Mouse (Mus musculus) heart, postnatal 4 days (tissue): ENCODE results near the gene Arhgef3. TPM values are rescaled to one million over a fixed set of nuclear protein-coding genes. Genes with fewer than 3 reads are reported as not detected.

ENCODE experiments used
- DNase-seq: peaks from one replicate; pipeline ENCODE4 v3.0.0; 2021
- total RNA-seq, 2 experiments: library from RNA; stranded (reverse); gene quantifications; 2 replicates each; pipeline ENCODE4 v1.2.3; 2021

The Arhgef3 gene
- total RNA-seq, 2 experiments from 2014 or later = 30.5 to 31.9 TPM

DNA sequence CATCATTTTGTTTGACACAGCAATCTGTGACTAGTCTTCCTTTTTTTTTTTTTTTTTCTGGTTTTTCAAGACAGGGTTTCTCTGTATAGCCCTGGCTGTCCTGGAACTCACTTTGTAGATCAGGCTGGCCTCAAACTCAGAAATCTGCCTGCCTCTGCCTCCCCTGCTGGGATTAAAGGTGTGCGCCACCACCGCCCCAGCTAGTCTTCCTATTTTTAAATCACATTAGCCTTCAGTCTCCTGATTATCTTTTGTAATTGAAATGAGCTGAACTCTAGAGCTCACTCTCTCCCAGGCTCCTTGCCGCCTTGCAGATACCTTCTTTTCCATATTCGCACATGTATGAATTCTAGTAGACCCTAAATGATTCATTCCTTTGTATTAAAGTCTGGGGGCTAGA lies 234.0 kb downstream of the Arhgef3 start:
- no peak for DNase-seq

DNA sequence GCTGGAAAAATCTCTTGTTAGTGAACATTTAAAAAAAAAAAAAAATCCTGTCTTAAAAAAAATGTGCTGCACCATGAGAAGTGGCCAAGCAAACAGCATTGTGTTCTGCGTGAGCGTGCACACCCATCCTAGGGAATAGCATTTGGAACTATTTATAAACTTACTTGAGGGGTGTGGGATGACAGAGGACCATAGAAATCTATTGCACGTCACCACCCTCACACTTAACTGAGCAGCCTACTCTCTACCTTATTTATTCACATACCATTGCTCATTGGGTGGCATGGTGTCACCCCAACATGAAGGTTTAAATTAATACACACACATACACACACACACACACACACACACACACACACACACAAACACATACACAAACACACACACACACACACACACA lies 234.4 kb downstream of the Arhgef3 start:
- DNase-seq = no peak

DNA sequence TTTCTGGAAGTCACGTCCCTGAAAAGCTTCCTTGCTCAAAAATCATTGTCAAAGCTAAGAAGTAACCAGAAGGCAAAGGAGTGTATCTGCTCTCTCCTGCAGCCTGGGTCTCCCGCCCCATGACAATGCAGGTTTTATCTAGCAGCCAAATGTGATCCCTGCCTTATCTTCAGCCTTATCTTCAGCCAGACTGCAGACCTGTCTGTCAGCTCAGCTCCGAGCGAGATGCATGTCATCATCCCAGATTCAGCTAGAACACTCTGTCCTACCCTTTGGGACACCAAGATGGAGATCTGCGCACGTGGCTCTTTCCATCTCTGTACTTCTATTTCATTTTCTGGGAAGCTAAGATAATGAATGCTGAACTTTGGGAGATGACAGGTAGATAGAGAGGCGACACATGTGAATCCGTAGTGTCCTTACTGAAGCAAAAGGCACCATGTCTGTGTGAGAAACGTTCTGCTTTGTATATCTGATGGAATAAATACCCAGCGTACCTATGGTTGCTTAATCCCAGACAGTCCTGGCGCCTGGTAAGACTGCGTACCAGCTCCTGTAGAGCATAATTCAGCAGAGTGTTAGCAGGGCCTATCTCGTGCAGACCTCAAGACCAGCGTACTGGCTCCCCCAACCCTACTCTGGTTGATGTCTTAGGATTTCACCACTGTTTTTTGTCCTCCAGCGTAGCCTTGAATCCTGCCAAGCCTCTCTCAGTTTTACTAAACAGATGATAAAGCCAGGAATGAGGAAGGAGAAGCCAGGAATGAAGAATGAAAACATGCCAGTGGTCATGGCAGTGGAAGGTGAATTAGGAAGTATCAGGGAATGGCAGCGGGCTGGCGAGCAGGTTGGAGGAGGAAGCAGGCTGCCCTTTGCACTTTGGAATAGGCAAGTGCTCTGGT lies 235.4 kb downstream of the Arhgef3 start:
- DNase-seq = no peak

DNA sequence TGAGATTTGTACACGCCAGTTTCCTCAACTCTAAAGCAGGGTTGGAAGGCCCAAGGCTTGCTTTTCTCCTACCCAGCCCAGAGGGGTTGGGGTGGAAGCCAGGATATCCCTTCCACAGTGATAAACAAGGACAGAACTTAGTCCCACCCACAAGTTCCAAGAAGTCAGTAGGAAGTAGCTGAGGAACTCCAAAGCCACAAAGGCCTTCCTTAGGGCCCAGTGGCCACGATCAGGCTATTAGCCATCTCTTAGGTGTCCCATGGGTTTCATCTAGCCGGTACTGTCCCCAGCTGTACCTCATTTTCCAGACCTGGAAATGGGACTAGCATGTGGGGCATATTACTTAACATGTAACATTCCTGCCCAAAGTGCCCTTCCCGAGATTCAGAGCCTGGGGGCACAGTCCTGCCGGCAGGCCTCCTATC lies 236.4 kb downstream of the Arhgef3 start:
- DNase-seq = peak; percentile 40

DNA sequence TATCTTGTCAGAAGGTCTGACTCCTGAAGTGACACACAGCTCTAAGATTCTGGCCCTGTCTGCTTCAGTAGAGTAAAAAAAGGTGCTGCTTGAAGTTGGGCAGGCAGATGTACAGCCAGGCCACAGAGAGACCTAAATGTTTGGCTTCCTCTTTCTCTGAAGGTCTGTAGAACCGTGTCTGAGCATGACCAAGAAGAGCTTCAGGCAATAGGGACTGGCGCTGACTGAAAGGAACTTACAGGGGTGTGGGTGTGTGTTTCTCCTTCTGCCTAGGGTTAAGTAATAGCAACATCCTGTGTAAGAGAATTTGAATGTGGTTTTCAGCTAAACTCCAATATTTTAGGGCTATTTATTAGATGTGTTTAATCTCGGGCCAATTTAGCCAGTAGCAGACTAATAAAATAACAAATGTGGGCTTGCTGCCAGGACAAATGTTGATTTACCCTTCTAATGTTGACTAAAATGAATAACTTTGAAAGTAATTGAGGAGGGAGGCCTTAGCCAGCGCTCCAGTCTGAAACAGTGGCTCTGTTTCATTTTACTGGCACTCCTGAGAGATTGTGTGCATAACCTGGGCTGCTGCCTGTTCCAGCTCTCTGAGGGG lies 236.9 kb downstream of the Arhgef3 start:
- DNase-seq = peak; percentile 36

DNA sequence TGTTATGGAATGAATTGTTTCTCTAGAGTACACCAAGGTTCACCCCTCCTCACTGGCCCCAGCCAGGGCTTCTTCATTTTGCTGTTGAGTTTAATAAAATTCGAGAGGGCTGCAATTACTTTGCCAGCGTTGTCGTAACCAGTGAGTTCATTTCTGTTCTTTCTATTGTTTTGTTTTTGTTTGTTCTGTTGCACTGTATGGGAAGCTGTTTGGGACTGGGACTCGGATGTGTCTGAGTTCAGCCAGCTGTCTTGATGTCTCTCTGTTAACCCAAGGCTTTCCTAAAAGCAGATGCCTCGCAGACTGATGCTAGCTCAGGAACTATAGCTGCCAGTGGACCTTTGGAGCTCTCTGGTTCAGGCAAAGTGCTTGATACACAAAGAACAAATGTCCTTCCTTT lies 237.8 kb downstream of the Arhgef3 start:
- no peak for DNase-seq

DNA sequence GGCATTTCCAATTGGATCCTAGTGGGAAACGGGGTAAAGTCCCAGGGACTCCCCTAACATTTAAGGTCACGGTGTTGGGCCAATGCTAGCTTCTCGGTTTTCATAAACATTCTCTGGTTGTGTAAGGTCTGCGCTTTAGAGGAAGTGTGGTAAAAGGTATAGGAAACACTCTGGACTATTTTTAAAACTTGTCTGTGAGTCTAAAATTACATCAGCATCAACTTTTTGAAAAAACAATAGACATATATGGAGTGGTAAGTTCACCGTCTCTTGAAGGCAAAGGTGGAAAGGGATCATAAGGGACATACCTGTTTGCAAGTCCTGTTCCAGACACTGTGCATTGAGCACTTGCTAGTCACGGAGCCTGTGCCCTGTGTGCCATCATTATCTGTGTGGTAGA lies 240.5 kb downstream of the Arhgef3 start:
- DNase-seq = no peak

DNA sequence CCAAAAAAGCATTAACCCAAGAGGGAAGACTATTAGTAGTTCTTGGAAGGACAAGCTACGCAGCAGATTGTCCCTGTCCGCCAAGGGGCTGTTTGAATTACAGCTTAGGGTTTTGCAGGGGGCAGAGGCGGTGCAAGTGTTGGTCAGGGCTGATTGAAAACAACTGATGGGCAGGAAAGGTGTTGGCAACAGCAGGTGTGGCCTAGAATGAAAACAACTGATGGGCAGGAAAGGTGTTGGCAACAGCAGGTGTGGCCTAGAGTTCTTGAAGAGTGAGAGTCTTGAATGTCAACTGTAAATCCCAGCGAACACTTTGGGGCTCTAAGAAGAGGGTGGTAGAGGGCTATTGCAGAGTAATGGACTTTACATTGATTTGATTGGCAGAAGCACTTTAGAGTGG lies 241.2 kb downstream of the Arhgef3 start:
- no peak for DNase-seq

DNA sequence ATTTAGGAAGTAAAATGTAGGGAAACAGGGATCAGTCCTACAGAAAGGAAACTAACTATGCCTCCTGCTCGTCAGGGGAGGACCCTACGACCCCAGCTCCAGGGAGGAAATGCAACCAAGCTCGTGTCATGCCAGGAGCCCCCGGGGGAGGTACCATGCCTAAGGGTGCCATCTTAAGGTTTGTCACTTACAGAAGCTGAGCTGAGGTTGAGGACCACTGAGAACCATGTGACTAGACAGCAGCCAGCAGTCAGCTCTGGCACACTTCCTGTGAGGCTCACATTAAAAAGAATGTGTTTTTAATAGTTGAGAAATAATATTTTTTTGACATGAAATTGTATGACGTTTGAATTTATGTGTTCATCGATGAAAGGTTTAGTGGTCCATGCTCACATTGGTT lies 242.4 kb downstream of the Arhgef3 start:
- no peak for DNase-seq

DNA sequence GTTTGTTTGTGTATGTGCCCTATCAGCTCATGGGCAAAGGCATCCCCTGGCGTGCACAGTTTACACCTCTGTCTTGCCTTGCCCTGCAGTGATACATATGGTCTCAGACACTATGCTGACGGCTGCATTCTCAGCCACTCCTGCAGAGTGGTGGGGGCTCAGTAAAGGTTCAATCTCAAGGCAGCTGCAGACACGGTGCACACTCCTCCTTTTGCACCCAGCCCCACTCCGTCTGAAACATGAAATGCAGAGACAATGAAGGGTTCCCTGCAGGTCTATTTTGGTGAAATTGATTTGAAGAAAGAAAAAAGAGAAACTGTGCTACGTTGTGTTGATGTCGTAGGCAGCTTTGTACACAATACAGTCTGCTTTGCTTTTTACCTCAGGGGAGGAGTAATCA lies 243.5 kb downstream of the Arhgef3 start:
- DNase-seq = no peak

DNA sequence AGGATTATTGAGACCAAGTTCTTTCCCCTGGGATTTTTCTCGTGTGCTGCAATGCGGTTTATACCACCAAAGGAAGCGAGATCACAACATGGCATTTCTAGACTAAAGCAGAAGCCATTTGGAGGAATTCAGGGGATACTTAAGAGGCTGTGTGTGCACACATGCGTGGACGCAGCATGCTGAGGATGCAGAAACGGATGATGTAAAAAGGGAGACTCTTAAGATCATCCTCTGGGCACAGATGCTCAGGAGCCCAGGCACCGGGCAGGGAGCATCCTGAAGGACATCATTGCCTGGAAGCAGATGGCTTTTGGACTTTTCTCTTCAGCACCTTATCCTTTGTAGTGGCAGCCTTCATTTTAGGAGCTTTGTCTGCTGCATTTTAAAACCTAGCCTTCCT lies 246.2 kb downstream of the Arhgef3 start:
- DNase-seq = no peak

DNA sequence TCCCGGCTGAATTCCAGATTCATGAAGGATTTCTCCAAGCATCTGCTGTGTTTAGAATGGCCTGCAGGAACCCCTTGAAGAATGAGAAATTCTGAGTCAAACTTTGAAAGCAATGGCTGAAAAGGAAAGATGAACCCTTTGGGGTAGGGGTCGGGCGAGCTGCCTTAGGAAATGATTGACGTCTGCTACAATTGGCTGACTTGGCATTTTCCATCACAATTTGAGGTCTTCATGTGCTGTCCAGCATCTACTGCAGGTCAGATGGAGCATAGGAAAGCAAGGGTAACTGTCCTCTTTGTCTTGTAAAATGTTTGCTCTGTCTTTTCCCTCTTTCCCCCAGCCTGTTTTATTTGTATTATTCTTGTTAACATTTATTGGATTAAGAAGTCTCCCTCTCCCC lies 246.8 kb downstream of the Arhgef3 start:
- no peak for DNase-seq

DNA sequence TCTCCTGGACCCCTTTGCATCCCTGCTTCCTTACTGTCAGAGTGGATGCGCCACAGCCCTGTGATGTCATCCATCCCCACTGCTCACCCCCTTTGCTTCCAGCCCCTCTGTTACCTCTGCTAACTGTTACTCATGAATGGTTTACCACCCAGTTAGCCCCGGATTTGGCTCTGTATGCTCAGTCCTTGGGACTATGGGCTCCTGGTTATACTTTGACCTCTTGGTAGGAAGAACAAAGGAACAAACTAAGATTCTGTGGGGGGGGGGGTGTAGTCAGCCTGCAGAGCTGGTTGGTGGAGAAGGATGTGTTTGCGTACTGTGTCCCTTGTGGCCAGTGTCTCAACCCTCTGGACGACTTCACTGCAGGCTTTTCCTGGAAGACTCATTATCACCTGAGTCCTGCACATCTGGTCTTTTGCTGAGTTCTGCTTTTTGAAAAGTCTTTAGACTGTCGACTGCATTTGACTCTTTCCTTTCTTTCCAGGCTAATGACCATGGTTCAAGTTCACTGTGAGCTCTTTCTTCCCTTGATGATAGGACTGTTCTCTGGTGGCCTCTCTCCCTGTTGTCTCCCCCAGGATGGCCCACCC lies 250.1 kb downstream of the Arhgef3 start:
- DNase-seq = no peak

DNA sequence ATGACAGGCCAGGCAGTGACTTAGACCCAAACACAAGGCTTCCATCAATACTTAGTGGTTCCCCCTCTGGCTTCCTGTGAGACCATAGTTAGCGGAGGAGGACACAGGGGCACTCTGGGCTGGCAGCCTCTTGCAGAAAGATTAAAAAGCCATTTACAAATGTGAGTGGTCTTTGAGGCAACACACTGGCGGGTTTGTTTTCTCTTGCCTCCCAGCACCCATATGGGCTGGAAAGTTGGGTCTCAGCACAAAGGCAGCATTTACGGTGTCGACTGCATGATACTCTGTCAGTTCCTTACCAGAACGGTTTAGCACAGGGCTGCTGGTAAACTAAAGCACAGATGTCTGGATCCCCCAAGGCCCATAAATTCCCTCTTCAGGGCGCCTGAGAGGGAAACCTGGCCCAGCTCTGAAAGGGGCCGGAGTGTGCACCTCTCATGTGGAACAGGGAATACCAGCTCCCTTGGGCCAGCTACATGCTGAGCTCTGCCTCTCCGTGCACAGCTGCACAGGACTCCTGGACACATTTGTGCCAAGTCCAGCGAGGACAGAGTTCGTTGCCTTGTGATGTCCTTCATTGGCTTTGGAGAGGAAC lies 252.5 kb downstream of the Arhgef3 start:
- DNase-seq = no peak

DNA sequence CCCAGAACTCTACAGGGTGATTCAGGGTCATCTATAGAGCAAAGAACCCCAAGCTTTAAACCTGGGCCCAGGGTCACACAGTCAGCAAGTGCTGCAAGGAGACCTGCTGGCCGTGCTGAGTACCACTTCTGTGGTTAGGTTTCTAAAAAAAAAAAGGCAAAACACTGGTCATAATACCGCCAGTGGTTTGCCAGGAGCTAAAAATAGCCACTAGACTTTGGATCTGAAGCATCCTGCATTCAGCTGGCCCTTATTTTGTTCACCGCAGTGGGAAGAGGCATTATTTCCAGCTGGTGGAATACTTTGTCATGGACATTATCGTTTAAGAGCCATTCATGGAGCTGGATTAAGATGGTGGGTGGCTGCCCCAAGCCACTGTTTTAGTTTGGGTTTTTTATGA lies 253.9 kb downstream of the Arhgef3 start:
- DNase-seq = peak; percentile 41

DNA sequence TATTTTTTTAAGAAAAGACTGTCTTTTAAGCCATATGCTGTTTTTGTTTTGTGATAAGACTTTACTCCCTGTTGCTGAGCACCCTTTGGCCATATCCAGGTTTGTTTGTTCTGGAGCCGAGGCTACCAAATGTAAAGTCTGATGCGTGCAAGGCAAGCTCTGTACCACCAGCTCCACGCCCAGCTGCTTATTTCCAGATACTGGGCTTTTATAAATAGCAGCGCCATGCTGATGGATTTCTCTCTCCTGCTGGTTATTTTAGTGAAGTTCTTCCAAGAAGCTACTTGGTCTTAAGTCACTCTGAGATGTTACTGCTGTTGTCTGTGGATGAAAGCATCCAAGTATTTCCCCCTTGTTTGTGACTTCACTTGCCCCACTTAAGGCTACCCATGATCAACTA lies 254.8 kb downstream of the Arhgef3 start:
- DNase-seq = no peak

DNA sequence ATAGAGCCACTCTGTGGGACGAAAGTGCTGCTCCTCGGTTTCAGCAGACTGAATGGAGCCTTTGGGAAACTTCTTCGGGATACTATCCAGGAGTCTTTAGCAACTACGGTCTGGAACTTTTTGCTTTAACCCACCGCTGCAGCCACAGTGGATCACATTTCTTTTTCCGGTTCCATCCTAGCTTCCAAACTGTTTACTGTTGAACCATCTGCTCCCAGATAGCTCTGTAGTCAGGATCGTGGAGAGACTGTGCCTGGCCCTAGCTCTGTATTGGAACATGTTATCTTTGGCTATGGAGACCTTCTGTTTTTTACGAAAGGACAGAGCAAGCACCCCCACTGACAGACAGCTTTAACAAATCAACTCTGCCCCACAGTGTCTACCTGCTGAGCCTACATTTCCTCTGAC lies 257.0 kb downstream of the Arhgef3 start:
- DNase-seq = no peak

DNA sequence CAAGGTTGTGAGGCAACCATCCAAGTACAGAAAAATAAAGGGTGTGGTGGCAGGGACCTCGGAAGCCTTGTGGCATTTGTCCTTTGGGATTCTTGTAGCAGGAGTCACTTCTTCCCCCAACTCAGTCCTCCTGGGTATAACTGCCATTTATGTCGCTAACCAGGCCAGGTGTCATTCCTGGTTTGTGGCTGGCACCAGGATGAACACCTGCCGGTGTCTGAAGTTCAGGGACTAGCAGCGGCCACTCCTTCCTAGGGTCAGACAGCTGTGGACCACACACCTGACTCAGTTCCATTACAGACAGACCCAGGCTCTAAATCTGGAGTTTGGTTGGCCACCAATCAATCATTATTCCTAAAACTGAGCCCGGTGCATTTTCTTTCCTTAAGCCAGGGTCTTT lies 258.8 kb downstream of the Arhgef3 start:
- no peak for DNase-seq

DNA sequence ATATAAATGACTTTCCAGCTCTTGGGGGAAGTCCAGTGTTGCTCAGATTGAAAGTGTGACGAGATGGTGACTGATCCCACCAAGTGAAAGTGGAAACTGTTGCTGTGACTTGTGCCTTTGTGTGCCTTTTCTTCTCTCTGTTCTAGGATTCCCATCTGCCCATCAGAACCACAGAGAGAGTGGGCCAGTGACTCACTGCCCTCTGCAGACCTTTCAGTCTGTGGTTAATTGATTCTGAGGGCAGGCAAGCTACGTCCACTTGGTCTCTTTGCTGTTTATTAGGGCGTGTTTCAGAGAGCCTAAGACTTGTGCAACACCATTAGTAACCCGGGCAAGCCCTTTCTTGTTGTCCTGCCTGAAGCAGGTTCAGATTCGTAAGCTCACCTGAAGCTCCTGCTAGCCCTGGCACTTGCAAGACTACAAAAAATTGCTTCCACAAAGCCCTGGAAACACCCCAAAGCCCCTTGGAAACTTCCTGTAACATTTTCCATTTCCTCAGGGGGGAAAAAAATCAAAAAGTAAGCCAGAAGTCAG lies 261.5 kb downstream of the Arhgef3 start:
- no peak for DNase-seq

DNA sequence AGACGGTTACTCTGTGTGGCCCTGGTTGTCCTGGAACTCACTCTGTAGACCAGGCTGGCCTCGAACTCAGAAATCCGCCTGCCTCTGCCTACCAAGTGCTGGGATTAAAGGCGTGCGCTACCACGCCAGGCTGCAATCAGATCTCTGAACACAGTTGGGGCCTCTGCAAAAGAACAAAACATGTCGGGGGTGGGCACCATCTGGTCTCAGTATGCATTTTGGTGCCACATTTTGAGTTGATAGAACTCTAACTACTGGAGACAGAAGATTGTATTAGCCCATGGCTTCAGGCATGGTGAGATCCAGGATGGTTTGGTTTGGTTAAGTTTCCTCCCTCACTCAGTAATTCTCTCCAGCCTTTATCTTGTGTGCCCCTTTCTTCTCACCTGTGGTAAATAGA lies 264.0 kb downstream of the Arhgef3 start:
- no peak for DNase-seq

DNA sequence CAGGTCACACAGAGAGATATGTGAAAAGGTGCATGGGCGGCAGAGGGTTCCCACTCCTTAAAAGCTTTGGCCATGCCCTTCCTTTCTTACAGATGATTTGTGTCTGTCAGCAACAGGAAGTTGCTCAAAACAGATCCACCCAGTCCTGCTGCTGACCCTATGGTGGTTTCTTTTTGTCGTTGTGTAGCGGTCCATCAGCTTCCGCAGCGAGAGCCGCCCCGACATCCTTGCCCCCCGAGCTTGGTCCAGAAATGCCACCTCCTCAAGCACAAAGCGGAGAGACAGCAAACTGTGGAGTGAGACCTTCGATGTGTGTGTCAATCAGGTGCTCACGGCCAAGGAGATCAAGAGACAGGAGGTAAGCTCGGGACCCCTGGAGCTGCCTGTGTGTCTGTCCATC lies 264.7 kb downstream of the Arhgef3 start:
- no peak for DNase-seq

DNA sequence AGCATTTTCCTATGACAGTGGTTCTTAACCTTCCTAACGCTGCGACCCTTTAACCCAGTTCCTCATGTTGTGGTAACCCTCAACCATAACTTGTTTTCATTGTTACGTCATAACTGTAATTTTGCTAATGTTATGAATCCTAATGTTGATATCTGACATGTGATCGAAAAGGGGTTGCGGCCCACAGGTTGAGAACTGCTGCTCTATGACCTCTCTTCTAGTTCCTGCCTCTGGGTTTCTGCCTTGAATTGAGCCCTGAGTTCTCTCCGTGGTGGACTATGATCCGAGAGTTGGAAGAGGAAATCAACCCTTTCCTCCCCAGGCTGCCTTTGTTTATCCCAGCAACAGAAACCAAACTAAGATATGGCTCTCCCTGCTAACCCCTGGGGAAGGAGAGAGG lies 266.8 kb downstream of the Arhgef3 start:
- no peak for DNase-seq

DNA sequence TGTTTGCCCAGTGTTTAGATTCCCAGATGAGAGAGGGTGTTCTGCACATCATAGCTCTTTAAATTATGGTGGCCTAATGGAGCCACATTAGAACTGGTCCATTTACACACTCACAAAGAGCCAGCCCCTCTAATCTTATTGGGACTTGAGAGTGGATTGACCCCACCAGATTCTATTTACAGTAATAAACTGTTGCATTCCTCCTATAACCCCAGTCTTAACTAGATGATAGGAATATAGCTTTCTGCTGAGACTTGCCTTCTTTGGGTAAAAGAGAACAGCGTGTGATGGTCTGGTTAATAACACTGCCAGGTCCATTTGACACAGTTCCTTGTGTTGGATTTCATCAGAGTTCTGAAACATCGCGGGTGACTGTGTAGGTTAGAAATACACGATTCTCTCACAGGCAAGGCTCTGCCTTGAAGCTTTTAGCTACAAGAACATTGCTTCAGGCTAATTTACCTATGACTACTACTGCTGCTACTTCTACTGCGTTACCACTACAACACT lies 268.7 kb downstream of the Arhgef3 start:
- no peak for DNase-seq
